Mouse (Mus musculus): ENCODE data around the gene Mctp1.

- TF ChIP-seq POLR2A (IDR thresholded peaks at IDR 0.05; ENCODE audit: low read depth, low read length) = no peak
- no peak for TF ChIP-seq CTCF (IDR thresholded peaks at IDR 0.05; ENCODE audit: borderline replicate concordance, insufficient read depth, low read length)
Measured at GRCm38 (mm10) chr13:76592908-76593307, 208.6 kb downstream of the Mctp1 start.
